Mouse (Mus musculus) cerebellum, adult 11-12 months (tissue): ENCODE data around the gene Orai3.
A peak's percentile ranks its signal among the peaks of the same experiment; 100 is the strongest.

Experiments
- DNase-seq: peaks from one replicate; pipeline ENCODE4 v3.0.0; 2022

Orai3 gene

DNA sequence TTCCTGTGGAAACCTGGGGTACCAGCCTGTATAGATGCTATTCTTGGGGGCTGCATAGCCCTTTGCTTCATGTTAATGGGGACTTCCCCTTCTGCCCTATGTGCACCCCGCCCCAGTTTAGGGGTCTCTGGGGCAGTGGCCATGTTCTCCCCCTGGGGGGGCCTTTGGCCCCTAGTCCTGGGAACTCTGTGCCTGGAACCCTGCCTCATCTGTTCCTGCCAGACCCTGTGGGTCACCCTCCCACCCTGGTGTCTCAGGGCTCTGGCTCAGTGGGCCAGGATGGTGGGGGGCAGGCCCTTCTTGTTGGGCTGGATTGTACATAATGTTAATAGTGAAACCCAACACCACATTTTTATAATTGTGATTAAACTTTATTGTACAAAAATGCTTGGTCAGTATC is 30.1 kb downstream of the Orai3 start:
- DNase-seq, result peak; percentile 72

DNA sequence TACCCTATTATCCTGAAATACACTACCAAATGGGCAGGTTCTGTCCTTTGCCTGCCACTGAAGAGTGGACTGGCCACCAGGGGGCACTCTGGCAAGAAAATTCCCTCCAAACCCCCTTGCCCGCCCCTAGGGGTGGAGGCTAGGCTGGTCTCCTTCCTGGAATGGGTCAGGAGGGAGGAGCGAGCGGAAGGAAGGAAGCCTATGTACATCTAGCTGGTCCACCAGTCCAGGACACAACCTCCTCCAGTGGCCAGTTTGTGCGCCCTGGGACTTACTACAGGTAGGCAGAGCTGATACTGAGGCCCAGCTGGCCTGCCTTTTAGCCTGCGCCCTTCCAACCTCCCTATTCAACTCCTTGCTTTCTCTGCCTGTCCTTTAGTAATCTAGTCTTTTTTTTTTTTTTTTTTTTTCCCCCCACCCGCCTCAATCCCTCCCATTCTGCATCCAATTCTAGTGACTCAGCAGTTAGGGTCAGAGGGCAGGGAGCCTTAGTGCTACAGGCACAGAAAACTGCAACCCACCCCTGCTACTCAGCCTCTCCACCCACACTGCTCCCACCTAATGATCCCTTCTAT is 30.9 kb downstream of the Orai3 start, which contains the start of gene Hsd3b7:
Hsd3b7 (plus strand) TSS at position 170 of the 575 bp plus-strand sequence.
- DNase-seq, result peak; percentile 90

DNA sequence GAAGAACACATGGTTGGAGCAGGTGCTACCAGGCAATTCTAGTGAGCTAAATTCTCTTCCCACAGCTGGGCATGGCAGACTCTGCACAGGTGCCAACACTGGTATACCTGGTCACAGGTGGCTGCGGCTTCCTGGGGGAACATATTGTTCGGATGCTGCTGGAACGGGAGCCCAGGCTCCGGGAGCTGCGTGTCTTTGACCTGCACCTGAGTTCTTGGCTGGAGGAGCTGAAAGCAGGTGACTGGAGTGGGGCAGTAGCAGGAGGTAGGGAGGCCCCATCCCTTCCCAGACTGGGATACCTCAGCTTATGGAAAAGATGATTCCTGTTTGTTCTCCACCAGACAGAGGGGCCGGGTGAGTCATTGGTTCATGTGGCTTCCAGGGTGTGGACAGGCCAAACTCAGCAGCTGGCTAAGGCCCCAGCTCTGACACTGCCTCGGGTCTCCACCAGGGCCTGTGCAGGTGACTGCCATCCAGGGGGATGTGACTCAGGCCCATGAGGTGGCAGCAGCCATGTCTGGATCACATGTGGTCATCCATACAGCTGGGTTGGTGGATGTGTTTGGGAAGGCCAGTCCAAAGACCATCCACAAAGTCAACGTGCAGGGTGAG is 31.5 kb downstream of the Orai3 start:
- DNase-seq, result peak; percentile 75

DNA sequence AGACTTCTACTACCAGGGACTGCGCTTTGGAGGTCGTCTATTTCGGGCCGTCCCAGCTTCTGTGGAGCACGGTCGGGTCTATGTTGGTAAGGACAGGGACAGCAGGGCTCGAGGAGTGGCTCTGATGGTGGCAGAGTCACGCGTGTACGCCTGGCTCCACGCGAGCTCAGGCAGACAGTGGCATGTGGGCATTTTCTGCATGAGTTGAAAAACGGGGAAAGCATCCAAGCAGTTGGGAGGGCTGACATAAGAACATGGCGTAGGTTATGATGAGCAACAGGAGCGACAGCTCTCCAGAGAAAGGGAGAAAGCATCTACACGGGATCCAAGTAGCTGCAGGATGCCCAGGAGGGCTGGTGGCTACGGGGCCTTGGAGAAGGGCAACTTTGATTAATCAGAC is 32.7 kb downstream of the Orai3 start:
- peak; percentile 90 for DNase-seq

DNA sequence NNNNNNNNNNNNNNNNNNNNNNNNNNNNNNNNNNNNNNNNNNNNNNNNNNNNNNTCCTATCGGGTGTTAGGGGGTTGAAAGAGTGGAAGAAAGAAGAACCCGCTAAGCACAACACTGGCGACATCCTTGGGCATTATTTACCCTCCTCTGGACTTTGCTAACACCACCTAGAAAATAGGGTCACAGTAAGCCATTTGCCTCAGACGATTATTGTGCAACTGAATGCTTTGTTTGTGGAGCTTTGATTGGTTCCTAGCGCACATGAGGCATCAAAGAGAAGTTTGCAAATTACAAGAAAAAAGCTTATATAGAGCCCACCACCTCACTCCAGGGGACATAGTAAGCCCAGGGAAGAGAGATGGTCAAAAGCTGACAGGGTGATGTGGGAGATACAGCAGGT is 39.2 kb downstream of the Orai3 start:
- DNase-seq, result no peak

DNA sequence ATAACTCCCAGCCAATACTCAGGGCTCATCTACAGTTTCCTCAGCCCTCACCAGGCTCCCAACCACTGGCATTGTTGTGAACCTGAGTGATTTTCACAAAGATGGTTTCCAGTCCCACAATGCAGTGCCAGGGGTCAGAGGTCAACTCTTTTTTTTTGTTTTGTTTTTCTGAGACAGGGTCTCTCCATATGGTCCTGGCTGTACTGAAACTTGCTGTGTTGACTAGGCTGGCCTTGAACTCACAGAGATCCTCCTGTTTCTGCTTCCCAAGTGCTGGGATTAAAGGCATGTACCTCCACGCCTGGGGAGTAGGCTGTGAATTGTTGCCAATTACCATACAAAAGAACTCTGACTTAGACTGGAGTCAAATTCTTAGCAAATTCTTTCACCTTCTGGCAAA is 40.2 kb downstream of the Orai3 start:
- DNase-seq, result no peak

DNA sequence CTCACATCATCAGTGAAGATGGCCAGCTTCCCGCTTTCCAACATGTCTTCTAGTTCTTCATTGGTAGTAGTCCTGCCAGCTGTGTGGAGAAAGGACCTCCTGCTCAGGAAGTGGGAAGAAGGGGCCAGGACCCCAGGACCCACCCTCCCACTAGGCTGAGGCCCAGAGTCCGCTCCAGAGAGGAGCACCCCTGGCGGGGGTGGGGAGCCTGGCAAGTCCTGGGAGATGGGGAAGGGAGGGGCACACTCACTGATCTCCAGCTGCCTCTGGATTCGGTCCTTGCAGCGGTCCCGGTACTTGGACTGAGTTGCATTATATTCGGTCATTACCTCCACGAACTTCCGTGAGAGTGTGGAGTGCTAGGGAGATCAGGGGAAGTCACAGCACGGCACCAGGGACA is 41.0 kb downstream of the Orai3 start:
- DNase-seq, result no peak

DNA sequence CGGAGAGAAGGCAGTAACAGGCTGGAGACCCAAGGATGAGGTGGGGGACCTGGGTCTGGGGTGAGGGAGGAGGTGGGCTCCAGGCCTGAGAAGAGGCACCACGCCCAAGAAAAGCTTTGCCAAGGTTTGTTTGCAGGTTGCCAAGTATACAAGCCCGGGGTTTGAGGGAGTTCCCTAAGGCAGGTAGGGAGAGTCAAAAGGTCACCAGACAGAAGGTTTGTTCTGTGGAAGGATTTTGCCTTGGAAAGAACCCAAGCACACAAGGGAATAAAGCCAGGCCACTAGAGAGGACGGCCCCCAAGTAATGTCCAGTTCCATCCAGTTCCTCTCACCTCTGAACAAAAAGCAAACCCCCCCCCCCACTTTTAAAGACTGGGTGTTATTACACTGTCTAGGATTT is 41.6 kb downstream of the Orai3 start:
- peak; percentile 45 for DNase-seq

DNA sequence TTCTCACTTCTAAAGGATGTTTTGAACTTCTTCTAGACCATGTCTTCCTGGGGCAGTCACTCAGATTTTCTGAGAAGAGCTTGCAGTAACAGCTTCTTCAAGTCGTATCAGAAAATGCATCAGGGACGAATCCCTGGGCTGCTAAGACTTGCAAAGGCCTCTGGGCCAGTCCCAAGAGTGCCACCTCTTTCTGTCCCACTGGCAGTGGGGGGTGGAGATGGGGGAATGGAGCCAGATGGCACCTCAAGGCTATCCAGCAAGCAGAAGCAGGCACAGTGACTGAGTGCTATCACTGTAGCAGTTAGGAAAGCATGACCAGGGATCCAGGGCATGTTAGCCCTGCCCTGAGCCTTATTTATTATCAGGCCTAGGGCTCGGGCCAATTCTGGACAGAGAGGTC is 42.7 kb downstream of the Orai3 start:
- DNase-seq, result peak; percentile 64

DNA sequence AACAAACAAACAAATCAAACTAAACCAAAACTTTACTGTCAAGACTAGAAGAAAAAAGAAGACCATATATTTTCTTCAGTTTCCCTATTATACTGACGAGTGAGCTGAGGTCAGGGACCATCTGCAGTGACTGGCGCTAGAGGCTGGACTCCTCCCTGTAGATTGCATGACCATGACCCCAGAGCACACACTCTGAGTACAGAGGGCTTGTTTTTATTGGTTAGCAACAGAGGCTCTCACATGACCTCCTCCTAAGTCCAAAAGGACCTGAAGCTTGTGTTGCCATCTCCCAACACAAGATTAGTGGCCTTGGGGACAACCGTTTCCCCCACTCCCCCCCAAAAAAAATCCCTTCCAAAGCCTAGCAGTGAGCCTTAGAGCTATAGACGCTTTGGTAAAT is 44.2 kb downstream of the Orai3 start:
- no peak for DNase-seq

DNA sequence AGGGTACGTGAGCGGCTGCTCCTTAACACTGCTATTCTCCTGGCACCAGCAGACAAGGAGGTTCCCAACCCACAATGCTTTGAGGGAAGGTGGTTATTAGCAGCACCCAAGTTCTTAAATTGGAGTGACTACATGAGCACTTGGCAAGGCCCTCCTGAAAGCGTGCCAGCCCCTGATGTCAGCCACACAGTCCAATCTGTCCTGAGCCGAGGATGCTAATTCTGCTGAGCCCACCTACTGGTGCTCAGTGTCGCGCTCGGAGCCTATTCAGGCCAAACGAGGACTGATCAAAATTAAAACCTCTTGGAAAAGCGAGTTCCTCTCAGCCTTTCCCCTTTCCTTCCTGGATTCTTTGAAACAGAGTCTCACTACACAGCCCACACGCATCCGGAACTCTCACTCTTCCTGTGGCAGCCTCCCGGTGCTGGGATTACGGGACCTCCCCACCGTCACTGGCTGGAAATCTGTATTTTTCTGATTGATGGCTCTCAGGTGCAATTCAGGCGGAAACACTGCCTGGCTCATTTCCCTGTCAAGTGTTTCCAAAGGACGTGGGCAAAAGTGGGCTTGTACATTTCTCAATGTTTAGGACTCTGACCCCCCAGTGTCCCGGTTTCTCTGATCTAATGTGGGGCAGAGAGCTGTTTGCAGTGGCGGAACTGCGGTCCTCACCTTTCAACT is 44.8 kb downstream of the Orai3 start:
- peak; percentile 97 for DNase-seq

DNA sequence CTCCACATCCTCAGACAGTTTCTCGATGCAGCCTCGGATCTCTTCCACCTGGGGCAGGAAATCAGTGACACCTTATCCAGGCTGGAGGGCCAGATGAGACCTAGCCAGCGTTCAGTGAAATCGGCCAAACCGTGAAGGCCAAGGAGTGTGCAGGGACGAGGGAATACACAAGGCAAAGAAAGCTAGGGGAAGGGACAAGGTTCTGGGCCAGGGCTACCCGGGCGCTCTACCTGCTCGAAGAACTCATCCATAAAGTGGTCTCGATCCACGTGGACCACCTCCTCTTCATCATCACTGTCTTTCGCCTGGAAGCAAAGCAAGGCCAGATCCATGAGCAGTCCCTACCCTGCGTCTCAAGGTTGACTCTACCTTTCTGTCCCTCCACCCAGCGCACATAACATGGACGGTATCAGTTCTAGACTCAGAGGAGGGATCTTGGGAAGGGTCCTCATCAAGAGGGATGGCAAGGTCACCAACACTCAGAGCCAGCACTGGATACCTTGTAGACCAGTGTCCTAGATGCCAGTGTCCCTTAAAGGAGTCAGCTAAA is 45.6 kb downstream of the Orai3 start:
- peak; percentile 34 for DNase-seq

DNA sequence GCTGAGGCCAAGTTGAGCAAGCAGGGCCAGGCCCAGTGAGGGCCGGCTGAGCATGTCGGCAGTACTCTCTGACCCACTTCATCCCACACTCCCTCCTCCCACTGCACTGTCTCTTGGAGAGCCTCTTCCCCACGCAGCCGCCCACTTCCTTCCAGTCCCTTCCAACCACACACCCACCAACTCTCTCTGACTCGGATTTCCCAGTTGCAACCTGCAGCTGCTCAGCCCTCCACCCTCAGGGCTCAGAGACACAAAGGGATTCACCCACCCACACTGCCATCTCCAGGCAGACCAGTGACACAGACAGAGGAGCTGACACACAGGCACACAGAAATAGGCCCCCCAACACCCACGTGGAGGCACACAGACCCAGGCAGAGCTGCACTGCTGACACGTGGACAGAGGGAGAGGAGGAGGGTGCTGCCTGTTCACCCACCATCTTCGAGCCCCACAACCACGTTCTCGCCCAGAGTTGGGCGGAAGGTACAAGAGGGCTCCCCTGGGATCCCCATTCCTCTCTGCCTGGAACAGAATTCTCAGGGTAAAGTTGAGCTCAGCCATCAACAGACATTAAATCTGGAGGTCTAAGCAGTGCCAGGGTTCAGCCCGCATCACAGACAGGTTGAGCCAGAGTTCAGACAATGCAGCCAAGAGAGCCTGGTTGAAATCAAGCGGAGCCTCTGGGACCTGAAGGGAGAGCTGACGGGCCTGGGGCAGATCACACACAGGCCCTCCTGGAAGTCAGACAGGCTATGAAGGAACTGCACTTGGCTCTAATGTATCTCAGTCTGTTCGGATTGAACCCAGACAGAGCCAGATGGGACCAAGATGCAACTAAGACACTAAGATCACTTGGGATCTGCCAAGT is 46.6 kb downstream of the Orai3 start:
- DNase-seq, result peak; percentile 70

DNA sequence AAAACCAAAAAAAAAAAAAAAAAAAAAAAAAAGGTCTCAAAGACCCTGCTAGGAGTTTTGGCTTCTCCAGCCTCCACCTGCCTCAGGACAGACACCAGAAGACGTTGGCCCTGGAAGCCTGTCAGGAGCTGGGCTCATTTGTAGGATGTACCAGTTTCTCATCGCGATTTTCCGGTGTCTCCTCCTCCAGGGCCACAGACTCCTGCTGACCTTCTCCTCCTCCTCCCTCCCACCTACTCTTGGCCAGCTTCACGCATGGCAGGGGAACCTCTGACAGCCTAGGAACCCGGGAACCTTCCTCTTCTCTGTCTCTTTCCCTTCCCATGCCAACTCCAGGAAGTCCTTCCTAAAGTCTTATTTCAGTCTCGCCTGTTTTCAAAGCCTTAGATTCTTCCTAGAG is 47.4 kb downstream of the Orai3 start:
- peak; percentile 51 for DNase-seq

DNA sequence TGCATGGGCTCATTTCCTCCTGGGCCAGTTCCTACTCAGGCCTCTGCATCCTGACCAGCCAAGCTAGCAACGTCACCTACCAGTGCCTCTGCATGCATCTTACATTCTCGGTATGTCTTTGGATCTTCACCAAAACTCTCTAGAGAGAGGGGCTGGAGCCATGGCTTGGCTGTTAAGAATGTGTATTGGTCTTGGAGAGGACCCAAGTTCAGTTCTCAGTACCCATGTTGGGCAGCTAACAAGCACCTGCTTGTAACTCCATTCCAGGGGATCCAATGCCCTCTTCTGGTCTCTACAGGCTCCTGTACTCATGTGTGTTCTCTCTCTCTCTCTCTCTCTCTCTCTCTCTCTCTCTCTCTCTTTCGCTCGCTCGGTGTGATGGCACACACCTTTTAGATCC is 48.2 kb downstream of the Orai3 start:
- peak; percentile 46 for DNase-seq

DNA sequence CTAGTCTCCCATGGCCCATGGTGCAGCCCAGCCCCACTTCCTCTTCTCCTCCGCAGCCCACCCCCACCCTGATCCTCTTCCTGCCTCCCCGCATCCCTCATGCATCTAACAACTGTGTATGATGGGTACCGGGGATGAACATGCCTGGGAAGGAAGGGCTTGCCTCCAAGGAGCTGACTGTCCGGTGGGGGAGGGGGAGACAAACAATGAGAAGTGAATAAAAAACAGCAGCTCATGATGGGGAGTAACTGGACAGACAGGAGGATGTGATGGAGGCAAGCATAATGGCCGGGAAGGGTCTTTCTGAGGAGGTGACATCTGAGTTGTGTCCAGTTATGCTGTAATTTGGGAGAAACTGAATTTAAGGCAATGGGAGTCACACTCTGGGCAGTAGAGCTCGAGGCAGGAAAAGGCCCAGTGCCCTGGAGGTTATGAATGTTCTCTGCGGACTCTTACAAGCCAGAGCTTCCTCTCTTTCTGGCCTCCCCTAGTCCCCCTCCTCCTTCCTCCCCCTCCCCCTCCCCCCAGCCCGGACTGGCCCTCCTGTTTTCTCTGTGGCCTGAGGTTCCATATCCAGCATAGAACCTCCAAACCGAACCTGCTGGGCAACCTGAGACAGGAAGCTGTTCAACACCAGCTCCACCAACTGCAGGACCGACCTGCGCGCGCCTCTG is 51.4 kb downstream of the Orai3 start:
- DNase-seq, result no peak

DNA sequence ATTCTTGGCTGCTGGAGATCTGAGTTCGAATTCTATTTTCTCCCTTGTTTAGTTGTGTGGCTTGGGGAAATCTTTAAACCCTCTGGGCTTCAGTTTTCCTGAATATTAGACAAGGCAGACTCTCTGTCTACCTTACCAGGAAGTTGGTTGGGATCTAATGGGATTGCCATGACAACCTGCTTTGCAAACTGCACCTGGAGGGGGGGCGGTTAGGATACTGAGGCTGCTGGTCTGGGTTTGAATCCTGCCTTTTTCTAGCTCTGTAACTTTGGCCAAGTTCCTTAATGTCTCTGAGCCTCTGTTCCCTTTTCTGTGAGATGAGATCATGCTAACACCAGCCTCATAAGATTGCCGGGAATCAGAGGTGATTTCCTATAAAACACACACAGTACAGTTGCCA is 52.9 kb downstream of the Orai3 start:
- no peak for DNase-seq

DNA sequence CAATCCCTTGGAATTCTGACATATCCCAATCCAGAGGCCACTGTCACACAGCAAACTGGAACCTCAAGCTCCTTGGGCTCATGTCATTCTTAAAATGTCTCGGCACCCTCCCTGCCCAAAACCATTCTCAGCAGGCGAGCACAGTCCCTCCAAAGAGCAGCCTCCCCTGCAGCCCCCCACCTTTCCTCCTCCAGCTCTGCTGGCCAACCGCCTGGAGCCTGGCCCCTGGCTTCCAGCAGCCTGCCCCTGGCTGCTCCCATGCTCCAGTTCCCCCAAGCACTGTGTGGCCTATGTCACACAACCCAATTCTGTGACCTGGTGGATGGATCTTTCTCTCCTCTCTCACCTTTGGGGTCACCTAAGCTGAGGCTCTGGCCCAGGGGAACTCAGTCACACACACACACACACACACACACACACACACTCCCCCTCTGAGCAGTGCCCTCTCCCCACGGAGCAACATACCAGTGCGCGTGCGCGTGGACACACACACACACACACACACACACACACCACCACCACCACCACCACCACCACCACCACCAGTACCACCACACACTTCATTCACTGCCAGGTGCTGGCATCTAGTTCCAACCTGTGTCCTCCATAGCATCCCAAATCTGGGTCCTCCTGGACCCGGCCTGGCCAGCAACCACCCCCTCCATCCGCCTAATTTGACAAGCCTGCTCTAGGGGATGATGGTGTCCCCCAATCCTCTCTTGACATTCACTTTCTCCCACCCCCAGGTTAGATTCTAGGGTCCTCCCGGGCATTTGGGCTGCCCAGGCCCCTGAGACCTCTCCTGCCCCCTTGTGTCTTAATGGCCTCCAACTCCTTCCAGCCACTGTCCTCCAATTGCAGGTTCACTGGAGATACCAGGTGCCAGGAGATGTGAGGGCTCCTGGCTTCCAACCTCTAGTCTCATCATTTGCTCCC is 53.9 kb downstream of the Orai3 start:
- peak; percentile 75 for DNase-seq

DNA sequence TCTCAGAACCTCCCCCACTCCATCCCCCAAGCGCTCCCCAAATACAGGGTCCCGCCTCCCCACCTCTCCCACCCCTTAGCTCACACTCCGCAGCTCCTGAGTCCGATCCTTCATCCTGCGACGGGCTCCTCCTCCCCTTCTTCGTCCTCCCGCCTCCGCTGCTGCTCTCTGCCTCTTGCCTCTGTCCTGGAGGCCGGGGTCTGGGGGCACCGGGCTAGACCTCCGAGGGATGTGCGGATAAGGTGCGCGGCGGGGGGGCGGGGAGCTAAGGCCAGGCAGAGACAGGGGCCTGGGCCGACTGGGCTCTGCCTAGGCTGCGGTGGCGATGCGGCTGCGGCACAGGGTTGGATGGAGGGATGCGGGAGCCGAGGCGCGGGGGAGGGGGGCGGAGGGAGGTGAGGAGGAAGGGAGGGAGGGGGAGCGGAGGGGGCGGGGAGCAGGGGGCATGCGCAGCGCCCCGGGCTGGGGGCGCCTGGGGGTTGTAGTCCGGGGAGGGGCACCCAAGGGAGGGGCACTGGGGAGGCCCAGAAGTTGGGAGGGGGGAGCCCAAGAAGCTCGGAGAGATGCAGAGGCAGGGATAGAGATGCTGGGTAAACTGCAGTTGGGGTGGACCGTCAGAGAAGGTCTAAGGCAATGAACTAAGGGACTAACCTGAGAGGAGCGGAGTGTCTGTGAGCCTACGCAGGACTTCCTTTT is 54.7 kb downstream of the Orai3 start, which contains the start of the genes Stx4a and Stx1b:
Stx4a (plus strand) TSS at position 119 of the 696 bp plus-strand sequence.
Stx1b (minus strand) TSS at position 374 of the 696 bp plus-strand sequence.
- DNase-seq, result peak; percentile 83
